ENCODE assay signal across 30 mouse cellular contexts in genomic region chr17:66674667-66675066, GRCm38 (mm10).
DNase-seq lines count a peak whose midpoint lies in the region; ATAC-seq and TF ChIP-seq lines count a peak whose summit lies in the region.
"Had no signal": no experiment of that assay in that cellular context is flagged by ENCODE, and none has a peak within 500 bp of the region (broad histone marks: within the 10 kb centered on the region; RNA-seq: fewer than 3 reads in every experiment).

No protein-coding gene starts in this region.

- intact Hi-C loops in heart, adult 2 months (cut with DNase I) = loop anchor here (5.0 kb wide), 1 partner anchor 913 kb away; no protein-coding TSS in a partner anchor

- no peaks in the 10 kb centered on the region for H3K79me2 ChIP-seq in heart, adult 2 months (replicated peaks; ENCODE audit: control insufficient read depth, insufficient read depth, low read length)

- TF ChIP-seq POLR2A in heart, adult 2 months (IDR thresholded peaks at IDR 0.05; ENCODE audit: insufficient read depth, low read depth, low read length) = no peak

- no peaks in the 10 kb centered on the region for H3K36me3 ChIP-seq in heart, adult 2 months (ENCODE audit: control insufficient read depth, insufficient read depth, low read length)
- peaks cover 4% of the 10 kb centered on the region; the same call in 1 of the 2 replicates for H3K36me3 ChIP-seq in lung, embryonic 16.5 days (ENCODE audit: control insufficient read depth, insufficient read depth, low read length)
- H3K36me3 ChIP-seq: embryonic facial prominence, embryonic 12.5 days; embryonic facial prominence, embryonic 15.5 days; forebrain, embryonic 12.5 days; G1E; heart, embryonic 15.5 days; hindbrain, embryonic 10.5 days; hindbrain, embryonic 13.5 days; intestine, embryonic 15.5 days had no signal

- no peaks in the 10 kb centered on the region for H3K9me3 ChIP-seq in lung, embryonic 16.5 days (ENCODE audit: control insufficient read depth, low read length)
- H3K9me3 ChIP-seq: embryonic facial prominence, embryonic 12.5 days; embryonic facial prominence, embryonic 15.5 days; forebrain, embryonic 12.5 days; heart, embryonic 12.5 days; heart, embryonic 15.5 days; hindbrain, embryonic 10.5 days; hindbrain, embryonic 13.5 days; intestine, embryonic 15.5 days had no signal

- H3K4me1 ChIP-seq in heart, adult 2 months (ENCODE audit: control insufficient read depth, insufficient read depth, low read length) = no peaks in the 10 kb centered on the region
- no peaks in the 10 kb centered on the region for H3K4me1 ChIP-seq in lung, embryonic 16.5 days (replicated peaks; ENCODE audit: control insufficient read depth, insufficient read depth, low read length)
- H3K4me1 ChIP-seq: embryonic facial prominence, embryonic 12.5 days; embryonic facial prominence, embryonic 15.5 days; heart, embryonic 12.5 days; heart, embryonic 15.5 days; intestine, embryonic 15.5 days had no signal

- H3K9ac ChIP-seq in heart, adult 2 months (ENCODE audit: low read depth, low read length) = no peak overlapping the region
- H3K9ac ChIP-seq in lung, embryonic 16.5 days (ENCODE audit: low read length) = no peak overlapping the region
- H3K9ac ChIP-seq: embryonic facial prominence, embryonic 12.5 days; embryonic facial prominence, embryonic 15.5 days; forebrain, embryonic 12.5 days; heart, embryonic 12.5 days; heart, embryonic 15.5 days; hindbrain, embryonic 13.5 days; intestine, embryonic 15.5 days had no signal

- 72% methylated on average over 2 of the region's 2 CpGs for WGBS in heart, adult 2 months
- 67% methylated on average over 2 of the region's 2 CpGs for WGBS in lung, embryonic 16.5 days

- no peaks in the 10 kb centered on the region for H3K27me3 ChIP-seq in heart, adult 2 months (ENCODE audit: control insufficient read depth, insufficient read depth, low read length)
- H3K27me3 ChIP-seq in lung, embryonic 16.5 days (ENCODE audit: control insufficient read depth, insufficient read depth, low read depth, low read length) = no peaks in the 10 kb centered on the region
- H3K27me3 ChIP-seq: CH12.LX; embryonic facial prominence, embryonic 12.5 days; embryonic facial prominence, embryonic 15.5 days; forebrain, embryonic 12.5 days; heart, embryonic 12.5 days; heart, embryonic 15.5 days; hindbrain, embryonic 13.5 days; intestine, embryonic 15.5 days had no signal

- no peak overlapping the region for H3K27ac ChIP-seq in heart, adult 2 months
- H3K27ac ChIP-seq in lung, embryonic 16.5 days (ENCODE audit: low read length) = no peak overlapping the region
- H3K27ac ChIP-seq: embryonic facial prominence, embryonic 12.5 days; embryonic facial prominence, embryonic 15.5 days; forebrain, embryonic 12.5 days; heart, embryonic 15.5 days; hindbrain, embryonic 10.5 days; hindbrain, embryonic 13.5 days; intestine, embryonic 15.5 days had no signal

- no peak for TF ChIP-seq CTCF in heart, adult 2 months (IDR thresholded peaks at IDR 0.05)

- no peak overlapping the region for H3K4me2 ChIP-seq in lung, embryonic 16.5 days (ENCODE audit: low read depth, low read length)
- H3K4me2 ChIP-seq: embryonic facial prominence, embryonic 12.5 days; embryonic facial prominence, embryonic 15.5 days; forebrain, embryonic 12.5 days; heart, embryonic 12.5 days; heart, embryonic 15.5 days; hindbrain, embryonic 13.5 days; intestine, embryonic 15.5 days had no signal

- peak; percentile 52 for ATAC-seq in lung, embryonic 16.5 days (ENCODE audit: low read depth)
- ATAC-seq: forebrain, embryonic 16.5 days; hindbrain, embryonic 16.5 days; intestine, embryonic 15.5 days had no signal

- H3K4me3 ChIP-seq in heart, adult 2 months = no peak overlapping the region
- H3K4me3 ChIP-seq in lung, embryonic 16.5 days (ENCODE audit: low read length) = no peak overlapping the region
- H3K4me3 ChIP-seq: embryonic facial prominence, embryonic 12.5 days; embryonic facial prominence, embryonic 15.5 days; forebrain, embryonic 12.5 days; heart, embryonic 12.5 days; heart, embryonic 15.5 days; hindbrain, embryonic 10.5 days; hindbrain, embryonic 13.5 days; intestine, embryonic 15.5 days had no signal

- DNase-seq in heart, adult 11 months = peak; percentile 40
- no peak for DNase-seq in heart, adult 2 months
- DNase-seq in lung, postnatal 10 days = no peak
- peak; percentile 22 for DNase-seq in testis, postnatal 10 days (ENCODE audit: low spot score)
- no peak for DNase-seq in testis, postnatal 14 days (ENCODE audit: low spot score)
- DNase-seq: adrenal gland, adult 2 months; adrenal gland, postnatal 14 days; B cell, adult 2 months; cerebellum, adult 11 months; cerebellum, adult 2 months; cerebellum, adult 9-11 months; cerebellum, postnatal 25 days; gastrocnemius, postnatal 10 days; gastrocnemius, postnatal 36 days; heart, adult 18-20 months; heart, postnatal 10 days; heart, postnatal 36 days had no signal

- no peak for TF ChIP-seq EP300 in heart, adult 2 months (IDR thresholded peaks at IDR 0.05; ENCODE audit: insufficient read depth, low read depth, low read length)

Comparison
In these comparisons a context has a peak if more than half of its experiments do, and no peak if none do; other contexts are left out.
1. DNase-seq: peak in heart, adult 11 months (single experiment) and testis, postnatal 10 days (single experiment); none in heart, adult 2 months (0 of 2), lung, postnatal 10 days (single experiment) and testis, postnatal 14 days (single experiment).